Mouse (Mus musculus) spleen, adult 2 months (tissue): ENCODE data around the gene Inpp5f. TPM values are rescaled to one million over a fixed set of nuclear protein-coding genes. Genes with fewer than 3 reads are reported as not detected.

Experiments used
- DNase-seq, 2 experiments: peaks; one replicate each; pipeline versions ENCODE4 v3.0.0 to v3.0.0-alpha.2; 2012 to 2021; ENCODE audit warnings: low spot score in 2 of 2, low read depth in 1 of 2
- H3K27ac ChIP-seq: fragments of 200-500 bp; 2 replicates; pipeline ENCODE4 v1.5.1; 2012; ENCODE audit warnings: low read length, inconsistent platforms; ENCODE audit not compliant: insufficient read depth
- H3K27me3 ChIP-seq: fragments of 200-500 bp; 2 replicates; pipeline ENCODE4 v1.6.1; 2012; ENCODE audit warnings: mild to moderate bottlenecking, moderate library complexity, low read length, inconsistent platforms; ENCODE audit not compliant: control insufficient read depth, insufficient read depth
- H3K36me3 ChIP-seq: fragments of 200-500 bp; 2 replicates; pipeline ENCODE4 v1.6.1; 2012; ENCODE audit warnings: mild to moderate bottlenecking, low read length, inconsistent platforms; ENCODE audit not compliant: control insufficient read depth, insufficient read depth
- H3K4me1 ChIP-seq: fragments of 200-500 bp; 2 replicates; pipeline ENCODE4 v1.6.1; 2011; ENCODE audit warnings: inconsistent platforms; ENCODE audit not compliant: control insufficient read depth, insufficient read depth, insufficient read length
- H3K4me3 ChIP-seq: fragments of 200-500 bp; 2 replicates; pipeline ENCODE4 v1.5.1; 2011; ENCODE audit warnings: mild to moderate bottlenecking, inconsistent platforms; ENCODE audit not compliant: insufficient read depth, insufficient read length; ENCODE audit errors: extremely low read depth
- CTCF ChIP-seq: fragments of 200-500 bp; IDR thresholded peaks from 2 replicates; pipeline ENCODE4 v1.5.1; 2011; ENCODE audit warnings: mild to moderate bottlenecking, inconsistent platforms; ENCODE audit not compliant: insufficient read depth, insufficient read length, insufficient replicate concordance; ENCODE audit errors: extremely low read depth
- POLR2A ChIP-seq: fragments of 200-500 bp; IDR thresholded peaks from 2 replicates; pipeline ENCODE4 v1.6.1; 2011; ENCODE audit warnings: low read depth, low read length, inconsistent platforms
- WGBS: fragments of 180-500 bp; shearing (Covaris S2); methylation state at CpG from one replicate; pipeline ENCODE4 v1.1.7; 2018; 5-methylcytosine and 5-hydroxymethylcytosine counted together
- polyA plus RNA-seq: library from polyadenylated mRNA; depleted of rRNA; stranded (reverse); fragments of >200 nt; gene quantifications from 2 replicates; pipeline ENCODE4 v1.2.3, GENCODE M21; 2012

Gene Inpp5f
- polyA plus RNA-seq, 1 experiment: 6.8 TPM

- TF ChIP-seq CTCF (no peak), POLR2A (no peak)
- no peaks in the 10 kb centered on the region for H3K27me3 ChIP-seq
- DNase-seq: no peak
- no peak overlapping the region for H3K4me3 ChIP-seq
- peaks cover 5% of the 10 kb centered on the region; the same call in 1 of the 2 replicates for H3K4me1 ChIP-seq
- H3K36me3 ChIP-seq: no peaks in the 10 kb centered on the region
- H3K27ac ChIP-seq: no peak overlapping the region
- WGBS: 73% methylated on average over 15 of the region's 15 CpGs
These were observed 29.2 kb upstream of the Inpp5f start for GRCm38 (mm10) chr7:128581864-128582484.

DNA sequence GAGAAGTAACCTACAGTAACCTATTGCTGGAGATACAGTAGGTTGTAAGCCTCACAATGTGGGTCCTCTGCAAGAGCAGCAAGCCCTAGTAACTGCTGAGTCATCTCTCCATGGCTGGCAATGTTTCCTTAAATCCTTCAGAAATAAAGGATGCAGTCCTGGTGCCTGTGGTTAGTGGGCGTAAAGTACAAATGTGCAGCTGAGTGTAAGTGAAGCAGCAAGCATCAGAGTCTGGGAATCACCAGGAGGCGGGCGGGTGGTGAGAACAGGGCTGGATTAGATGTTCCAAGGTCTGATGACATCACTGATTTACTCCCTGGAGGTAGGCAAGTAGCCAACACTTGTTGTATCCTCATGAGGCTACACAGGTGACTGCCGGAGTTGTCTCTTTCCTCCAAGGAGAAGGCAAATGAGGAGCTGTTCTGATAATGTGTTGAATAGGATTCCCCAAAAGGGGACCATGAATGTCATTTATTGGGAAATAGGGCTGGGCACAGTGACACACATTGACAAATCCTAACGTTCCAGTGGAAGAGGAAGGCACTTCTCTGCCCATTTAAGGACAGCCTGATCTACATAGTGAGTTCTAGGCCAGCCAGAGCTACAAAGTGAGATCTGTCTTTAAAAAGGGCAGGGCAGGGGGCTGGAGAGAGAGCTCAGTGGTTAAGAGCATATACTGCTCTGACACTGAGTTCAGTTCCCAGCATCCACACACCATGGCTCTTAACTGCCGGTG lies 27.7 kb upstream of the Inpp5f start:
- Histone ChIP-seq H3K4me3 (no peak overlapping the region), H3K27ac (no peak overlapping the region), H3K27me3 (no peaks in the 10 kb centered on the region), H3K4me1 (no peaks in the 10 kb centered on the region; the same call in 1 of the 2 replicates), H3K36me3 (no peaks in the 10 kb centered on the region)
- no peak for DNase-seq
- WGBS: 85% methylated on average over 6 of the region's 6 CpGs
- TF ChIP-seq POLR2A (no peak), CTCF (no peak)

DNA sequence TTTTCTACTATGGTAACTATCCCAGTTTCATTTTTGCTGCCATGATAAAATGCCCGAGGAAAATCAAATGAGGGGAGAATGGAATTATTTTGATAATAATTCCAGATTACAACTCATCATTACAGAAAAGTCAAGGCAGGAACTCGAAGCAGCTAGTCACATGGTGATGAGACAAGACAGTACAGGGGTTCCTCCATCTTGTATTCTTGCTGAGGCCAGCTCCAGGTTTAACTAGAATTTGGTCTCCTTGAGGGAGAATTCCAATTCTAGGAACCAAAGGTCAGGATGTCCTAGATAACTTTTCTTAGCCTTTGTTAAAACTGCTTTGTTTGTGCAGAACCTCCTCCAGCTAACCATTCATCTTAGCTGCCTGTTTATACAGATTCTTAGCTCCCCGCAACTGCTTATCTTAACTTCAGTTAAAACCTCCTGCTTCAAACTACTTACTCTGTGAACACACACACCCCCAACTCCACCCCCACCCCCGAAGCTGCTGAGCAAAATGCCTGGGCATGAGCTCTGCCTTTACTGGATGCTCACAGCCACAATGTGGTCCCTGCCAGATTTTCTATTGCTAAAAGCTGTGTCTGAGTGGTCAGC lies 23.7 kb upstream of the Inpp5f start:
- Histone ChIP-seq H3K4me3 (no peak overlapping the region), H3K4me1 (no peaks in the 10 kb centered on the region), H3K27ac (no peak overlapping the region), H3K27me3 (no peaks in the 10 kb centered on the region), H3K36me3 (no peaks in the 10 kb centered on the region)
- TF ChIP-seq POLR2A (no peak), CTCF (no peak)
- no peak for DNase-seq
- 66% methylated on average over 4 of the region's 4 CpGs for WGBS

DNA sequence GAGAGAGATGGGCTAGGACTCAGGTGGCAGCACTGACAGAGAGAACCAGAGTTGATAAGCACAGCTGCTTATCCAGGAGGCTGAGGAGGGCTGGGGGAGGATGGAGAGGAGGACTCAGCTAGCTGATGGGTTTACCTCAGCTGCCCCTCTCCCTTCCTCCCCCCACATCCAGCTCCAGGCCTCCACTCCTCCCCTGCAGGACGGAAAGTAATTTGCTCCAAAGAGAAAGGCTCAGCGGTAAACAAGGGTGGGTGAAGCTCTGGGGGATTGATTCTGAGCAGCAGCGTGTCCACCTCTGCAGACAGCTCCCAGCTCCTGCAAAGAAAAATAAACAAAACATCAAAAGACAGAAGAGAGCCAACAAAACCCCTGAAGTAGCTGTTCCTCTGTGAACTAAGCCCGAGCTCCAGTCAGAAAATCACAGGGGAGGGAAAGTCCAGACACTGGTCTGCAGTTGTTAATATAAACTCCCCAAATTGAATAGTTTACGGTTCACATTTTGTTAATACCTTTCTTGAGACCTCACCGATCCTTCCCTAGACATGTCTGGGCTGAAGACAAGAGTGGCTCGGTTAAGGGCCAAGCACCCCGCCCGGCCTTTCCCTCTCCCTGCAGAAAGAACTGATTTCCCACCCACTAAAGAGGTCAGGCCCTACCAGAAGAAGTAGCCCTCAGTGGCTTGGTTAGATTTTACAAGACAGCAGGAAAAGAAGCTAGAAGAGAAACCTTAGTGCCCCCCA lies 19.6 kb upstream of the Inpp5f start:
- Histone ChIP-seq H3K27me3 (no peaks in the 10 kb centered on the region), H3K27ac (no peak overlapping the region), H3K36me3 (no peaks in the 10 kb centered on the region), H3K4me3 (no peak overlapping the region), H3K4me1 (no peaks in the 10 kb centered on the region)
- TF ChIP-seq CTCF (no peak), POLR2A (no peak)
- DNase-seq: no peak
- WGBS: 88% methylated on average over 9 of the region's 9 CpGs

- Histone ChIP-seq H3K4me1 (no peaks in the 10 kb centered on the region), H3K27ac (no peak overlapping the region), H3K36me3 (no peaks in the 10 kb centered on the region), H3K4me3 (no peak overlapping the region), H3K27me3 (no peaks in the 10 kb centered on the region)
- DNase-seq: no peak
- TF ChIP-seq POLR2A (no peak), CTCF (no peak)
- 55% methylated on average over 21 of the region's 21 CpGs for WGBS
These were observed 18.8 kb upstream of the Inpp5f start for GRCm38 (mm10) chr7:128592118-128592935.

GRCm38 (mm10) chr7:128592936-128593241 lies 18.2 kb upstream of the Inpp5f start:
- WGBS: 75% methylated on average over 6 of the region's 6 CpGs
- H3K27ac ChIP-seq: no peak overlapping the region
- no peaks in the 10 kb centered on the region for H3K36me3 ChIP-seq

More at GRCm38 (mm10) chr7:128592936-128593241, 18.2 kb upstream of the Inpp5f start:
- no peak for DNase-seq
- Histone ChIP-seq H3K27me3 (no peaks in the 10 kb centered on the region), H3K4me3 (no peak overlapping the region), H3K4me1 (no peaks in the 10 kb centered on the region)
- no peak for TF ChIP-seq CTCF
- TF ChIP-seq POLR2A: no peak
